Mouse (Mus musculus): ENCODE results near the gene Oscp1. TPM values are rescaled to one million over a fixed set of nuclear protein-coding genes. Genes with fewer than 3 reads are reported as not detected.

Oscp1 gene
- polyA plus RNA-seq, 1 experiment from 2014 or later = 1.5 TPM

- Histone ChIP-seq H3K9me3 (replicated peaks) (no peaks in the 10 kb centered on the region), H3K4me1 (replicated peaks) (peaks cover 16% of the 10 kb centered on the region), H3K36me3 (peaks cover 52% of the 10 kb centered on the region), H3K4me2 (no peak overlapping the region), H3K27me3 (no peaks in the 10 kb centered on the region), H3K4me3 (replicated peaks) (no peak overlapping the region), H3K9ac (no peak overlapping the region), H3K27ac (peak overlapping the region; percentile 50)
- WGBS (ENCODE audit: insufficient replicate concordance) = 56% methylated on average over 10 of the region's 10 CpGs
- ATAC-seq (ENCODE audit: low read depth) (peak; percentile 11; the same call in 1 of the 2 replicates), DNase-seq (no peak)
These were observed 73.1 kb downstream of the Oscp1 start for GRCm38 (mm10) chr4:126131290-126132121.

DNA sequence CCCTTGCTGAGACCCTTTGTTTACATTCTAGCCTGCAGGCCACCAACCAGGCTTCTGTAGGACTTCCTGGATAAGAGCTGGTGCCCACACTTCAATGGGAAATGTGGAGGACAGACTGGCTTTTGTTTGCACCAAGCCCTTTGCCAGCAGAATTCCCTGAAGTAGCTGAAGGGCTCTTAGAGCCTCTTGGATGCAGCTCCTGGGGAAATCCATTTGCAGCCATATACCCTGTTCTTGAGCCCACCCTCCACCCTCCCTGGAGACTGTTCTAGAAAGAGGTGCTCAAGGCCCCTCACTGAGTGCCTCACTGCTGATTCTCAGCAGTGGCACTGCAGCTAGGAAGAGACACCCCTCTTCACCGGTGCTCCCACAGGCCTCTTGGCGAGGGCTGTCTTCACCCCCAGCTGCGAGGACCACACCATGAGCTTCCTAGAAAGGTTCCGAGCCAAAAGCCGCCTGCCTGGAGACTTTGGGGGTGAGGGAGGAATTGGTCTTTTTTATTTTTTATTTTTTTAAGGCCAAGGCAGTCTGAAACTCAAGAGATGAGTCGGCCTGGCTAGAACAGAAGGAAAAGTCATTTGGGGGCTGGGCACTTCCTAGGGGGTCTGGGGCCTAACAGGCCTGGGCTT, 74.4 kb downstream of the Oscp1 start:
- 80% methylated on average over 6 of the region's 6 CpGs for WGBS (ENCODE audit: insufficient replicate concordance)
- no peak overlapping the region for H3K4me2 ChIP-seq
- H3K4me3 ChIP-seq (replicated peaks) = no peak overlapping the region
- H3K36me3 ChIP-seq = peaks cover 56% of the 10 kb centered on the region
- no peaks in the 10 kb centered on the region for H3K27me3 ChIP-seq
- peak overlapping the region; percentile 50 for H3K27ac ChIP-seq
- H3K4me1 ChIP-seq (replicated peaks) = peaks cover 11% of the 10 kb centered on the region
- DNase-seq (no peak), ATAC-seq (ENCODE audit: low read depth) (no peak)
- H3K9me3 ChIP-seq (replicated peaks) = no peaks in the 10 kb centered on the region
- H3K9ac ChIP-seq = no peak overlapping the region

DNA sequence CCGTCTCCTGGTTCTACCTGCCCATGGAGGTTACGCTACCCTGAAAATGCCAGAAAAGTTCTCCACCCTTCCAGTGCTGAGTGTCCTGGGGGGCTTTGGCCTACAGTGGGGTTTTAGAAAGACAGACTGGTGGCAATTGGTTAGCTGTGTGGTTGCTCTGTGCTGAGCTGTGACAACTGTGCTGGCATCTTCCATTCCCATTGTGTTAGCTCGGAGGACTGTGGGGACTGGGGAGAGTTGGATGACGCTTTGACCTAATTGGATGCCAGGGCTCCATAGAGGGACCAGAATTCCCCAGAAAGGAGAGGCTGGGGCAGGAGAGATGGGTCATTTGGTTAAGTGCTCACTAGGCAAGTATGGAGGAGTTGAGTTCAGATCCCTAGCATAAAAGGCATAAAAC, 75.9 kb downstream of the Oscp1 start:
- Histone ChIP-seq H3K36me3 (peaks cover 62% of the 10 kb centered on the region), H3K27me3 (no peaks in the 10 kb centered on the region), H3K4me1 (replicated peaks) (peaks cover 11% of the 10 kb centered on the region), H3K4me3 (replicated peaks) (no peak overlapping the region), H3K9me3 (replicated peaks) (no peaks in the 10 kb centered on the region), H3K27ac (no peak overlapping the region), H3K4me2 (no peak overlapping the region), H3K9ac (no peak overlapping the region)
- ATAC-seq (ENCODE audit: low read depth) (no peak), DNase-seq (no peak)
- WGBS (ENCODE audit: insufficient replicate concordance) = 80% methylated on average over 4 of the region's 4 CpGs

DNA sequence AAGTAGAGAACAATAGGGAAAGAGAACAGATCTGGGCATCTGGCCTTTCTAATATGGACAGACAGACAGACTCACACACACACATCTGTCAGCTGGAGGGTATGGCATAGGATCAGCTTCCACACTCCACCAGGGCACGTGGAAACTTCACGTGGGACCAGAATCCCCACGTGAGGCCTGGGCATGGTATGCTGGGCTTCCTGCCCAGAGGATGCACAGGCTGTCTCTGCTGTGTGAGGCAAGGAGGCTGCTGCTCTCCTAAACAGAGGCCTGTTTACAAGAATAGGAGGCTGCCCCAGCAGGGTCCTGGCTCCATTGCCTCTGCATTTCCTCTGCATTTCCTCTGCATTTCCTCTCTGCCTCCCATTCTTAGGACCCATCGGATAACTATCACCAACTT, 76.3 kb downstream of the Oscp1 start:
- Histone ChIP-seq H3K27ac (no peak overlapping the region), H3K36me3 (peaks cover 59% of the 10 kb centered on the region), H3K9me3 (replicated peaks) (no peaks in the 10 kb centered on the region), H3K4me1 (replicated peaks) (peaks cover 11% of the 10 kb centered on the region), H3K4me2 (no peak overlapping the region), H3K9ac (no peak overlapping the region), H3K27me3 (no peaks in the 10 kb centered on the region), H3K4me3 (replicated peaks) (no peak overlapping the region)
- ATAC-seq (ENCODE audit: low read depth) (no peak), DNase-seq (no peak)
- 73% methylated on average over 4 of the region's 4 CpGs for WGBS (ENCODE audit: insufficient replicate concordance)

DNA sequence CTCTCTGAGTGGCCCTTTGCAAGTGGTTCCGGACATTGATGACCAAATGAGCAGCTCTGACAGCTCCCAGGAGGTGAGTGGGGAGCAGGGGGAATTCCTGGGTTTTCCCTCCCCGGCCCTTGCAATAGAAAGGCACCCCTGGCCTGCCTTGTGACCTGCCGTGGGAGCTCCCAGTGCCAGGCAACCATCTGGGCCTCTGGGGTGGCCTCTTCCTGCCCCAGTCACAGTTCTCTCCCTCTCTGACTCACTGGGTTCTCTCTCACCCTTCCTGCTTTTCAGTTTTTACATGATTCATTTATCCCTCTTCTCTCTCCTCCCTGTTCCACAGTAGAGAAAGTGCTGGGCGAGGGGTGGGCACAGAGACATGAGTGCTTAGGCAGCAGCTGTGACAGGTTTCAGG, 79.4 kb downstream of the Oscp1 start:
- peaks cover 55% of the 10 kb centered on the region for H3K36me3 ChIP-seq
- WGBS (ENCODE audit: insufficient replicate concordance) = 74% methylated on average over 4 of the region's 4 CpGs
- no peak for ATAC-seq (ENCODE audit: low read depth)
- no peak overlapping the region for H3K4me3 ChIP-seq (replicated peaks)
- no peak overlapping the region for H3K4me2 ChIP-seq
- H3K9me3 ChIP-seq (replicated peaks) = no peaks in the 10 kb centered on the region
- H3K27ac ChIP-seq = no peak overlapping the region
- no peak overlapping the region for H3K9ac ChIP-seq
- H3K27me3 ChIP-seq = no peaks in the 10 kb centered on the region
- no peak for DNase-seq
- peaks cover 6% of the 10 kb centered on the region; the same call in 1 of the 2 replicates for H3K4me1 ChIP-seq (replicated peaks)

GRCm38 (mm10) chr4:126141021-126141420, 82.7 kb downstream of the Oscp1 start:
- DNase-seq (no peak), ATAC-seq (ENCODE audit: low read depth) (peak; percentile 25; the same call in 1 of the 2 replicates)
- Histone ChIP-seq H3K4me3 (replicated peaks) (no peak overlapping the region), H3K4me1 (replicated peaks) (peaks cover 8% of the 10 kb centered on the region; the same call in 1 of the 2 replicates), H3K9ac (no peak overlapping the region), H3K36me3 (peaks cover 37% of the 10 kb centered on the region), H3K27me3 (no peaks in the 10 kb centered on the region), H3K9me3 (replicated peaks) (no peaks in the 10 kb centered on the region), H3K27ac (peak overlapping the region; percentile 21; the same call in 1 of the 2 replicates), H3K4me2 (no peak overlapping the region)
- 74% methylated on average over 5 of the region's 5 CpGs for WGBS (ENCODE audit: insufficient replicate concordance)

Other genes with a start within 250 kb of the Oscp1 start
- gene Csf3r, start 34.0 kb upstream of the Oscp1 start, polyA plus RNA-seq (2015; fragmentation: Nextera tagmentation; extraction: Ambion mirVana) = 2.0 and 2.4 TPM in 2 replicates
- gene Mrps15, start 11.6 kb upstream of the Oscp1 start, polyA plus RNA-seq (2015; fragmentation: Nextera tagmentation; extraction: Ambion mirVana) = 112 and 127 TPM in 2 replicates
- 31.1 and 31.3 TPM in 2 replicates for gene Lsm10, start 38.1 kb downstream of the Oscp1 start, polyA plus RNA-seq (2015; fragmentation: Nextera tagmentation; extraction: Ambion mirVana)
- gene Stk40, start 45.4 kb downstream of the Oscp1 start, polyA plus RNA-seq (2015; fragmentation: Nextera tagmentation; extraction: Ambion mirVana) = 13.9 and 15.9 TPM in 2 replicates
- 11.8 and 13.3 TPM in 2 replicates for gene Eva1b, start 89.2 kb downstream of the Oscp1 start, polyA plus RNA-seq (2015; fragmentation: Nextera tagmentation; extraction: Ambion mirVana)
- 0.82 and 1.3 TPM in 2 replicates for gene Sh3d21, start 104.9 kb downstream of the Oscp1 start, polyA plus RNA-seq (2015; fragmentation: Nextera tagmentation; extraction: Ambion mirVana)
- 98.1 and 121 TPM in 2 replicates for gene Thrap3, start 144.2 kb downstream of the Oscp1 start, polyA plus RNA-seq (2015; fragmentation: Nextera tagmentation; extraction: Ambion mirVana)
- 6.6 and 7.3 TPM in 2 replicates for gene Map7d1, start 197.8 kb downstream of the Oscp1 start, polyA plus RNA-seq (2015; fragmentation: Nextera tagmentation; extraction: Ambion mirVana)
- gene Trappc3, start 203.8 kb downstream of the Oscp1 start, polyA plus RNA-seq (2015; fragmentation: Nextera tagmentation; extraction: Ambion mirVana) = 40.5 and 41.5 TPM in 2 replicates
- 0.99 and 1.2 TPM in 2 replicates for gene Col8a2, start 228.2 kb downstream of the Oscp1 start, polyA plus RNA-seq (2015; fragmentation: Nextera tagmentation; extraction: Ambion mirVana)

Measured in liver, embryonic 13.5 days (tissue).